Mouse (Mus musculus) limb, embryonic 11.5 days (tissue): ENCODE measurements at regions not wholly inside any gene's neighbourhood (a gene's known extent, or its start where the extent isn't known, plus 50 kb on each side); places are given as distances from the start of the nearest gene placed in this dataset.

Experiments
- ATAC-seq: fragments of 200-750 bp; cut with Nextera tagmentation; 2 replicates; pipeline ENCODE4 v1.8.0; 2017; ENCODE audit warnings: low read depth; ENCODE audit not compliant: insufficient number of reproducible peaks, low FRiP score, low TSS enrichment
- DNase-seq: peaks from one replicate; pipeline ENCODE4 v3.0.0-alpha.2; 2015; ENCODE audit warnings: low spot score
- H3K27ac ChIP-seq: fragments of 300-500 bp; sonication (generic); replicated peaks from 2 replicates; pipeline ENCODE4 v1.5.1; 2014; ENCODE audit warnings: low read depth, mild to moderate bottlenecking, low read length
- H3K27me3 ChIP-seq: fragments of 300-500 bp; sonication (generic); 2 replicates; pipeline ENCODE4 v1.6.1; 2014; ENCODE audit warnings: mild to moderate bottlenecking, low read length, mixed read lengths; ENCODE audit not compliant: control insufficient read depth, insufficient read depth
- H3K36me3 ChIP-seq: fragments of 300-500 bp; sonication (generic); 2 replicates; pipeline ENCODE4 v1.6.1; 2014; ENCODE audit warnings: mild to moderate bottlenecking, low read length, moderate library complexity, mixed read lengths; ENCODE audit not compliant: control insufficient read depth, insufficient read depth
- H3K4me1 ChIP-seq: fragments of 300-500 bp; sonication (generic); 2 replicates; pipeline ENCODE4 v1.6.1; 2014; ENCODE audit warnings: low read length, mixed read lengths; ENCODE audit not compliant: control insufficient read depth, insufficient read depth
- H3K4me2 ChIP-seq: fragments of 300-500 bp; sonication (generic); 2 replicates; pipeline ENCODE4 v1.6.1; 2014; ENCODE audit warnings: low read depth, mild to moderate bottlenecking, moderate library complexity; ENCODE audit not compliant: severe bottlenecking
- H3K4me3 ChIP-seq: fragments of 300-500 bp; sonication (generic); 2 replicates; pipeline ENCODE4 v1.5.1; 2014; ENCODE audit warnings: low read depth, low read length
- H3K9ac ChIP-seq: fragments of 300-500 bp; sonication (generic); 2 replicates; pipeline ENCODE4 v1.6.1; 2014; ENCODE audit warnings: mild to moderate bottlenecking, low read length
- H3K9me3 ChIP-seq: fragments of 300-500 bp; sonication (generic); 2 replicates; pipeline ENCODE4 v1.6.1; 2016; ENCODE audit warnings: low read length; ENCODE audit not compliant: control insufficient read depth
- WGBS: fragments of 180-500 bp; shearing (Covaris S2); extraction: QIAGEN DNeasy Blood & Tissue Kit; methylation state at CpG from one replicate; pipeline ENCODE4 v1.1.7; 2014; 5-methylcytosine and 5-hydroxymethylcytosine counted together

DNA sequence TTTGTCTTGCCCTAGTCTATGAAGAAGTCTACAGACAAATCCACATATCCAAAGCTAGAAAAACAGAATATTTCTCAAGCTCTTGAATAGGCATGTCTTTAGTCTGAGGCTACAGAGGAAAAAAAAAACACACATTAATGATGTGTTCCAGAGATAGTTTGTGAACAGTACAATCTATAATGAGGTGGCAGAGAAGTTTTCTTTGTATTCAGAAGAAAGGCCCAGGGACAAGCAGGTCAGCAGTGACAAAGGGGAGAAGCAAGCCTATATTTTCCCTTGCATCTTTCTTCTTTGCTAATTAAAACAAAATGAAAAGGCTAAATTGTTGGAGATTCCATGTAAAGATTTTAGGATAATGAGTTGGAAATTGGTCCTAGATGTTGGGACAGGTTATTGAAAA lies 414.7 kb downstream of the Tmem161b start:
- no peak overlapping the region for H3K27ac ChIP-seq
- H3K4me3 ChIP-seq: no peak overlapping the region
- DNase-seq (no peak), ATAC-seq (no peak)
- no peak overlapping the region for H3K9ac ChIP-seq
- no peak overlapping the region for H3K4me2 ChIP-seq
- no peaks in the 10 kb centered on the region for H3K36me3 ChIP-seq
- no peaks in the 10 kb centered on the region for H3K27me3 ChIP-seq
- H3K9me3 ChIP-seq: no peaks in the 10 kb centered on the region; the same call in 1 of the 2 replicates
- H3K4me1 ChIP-seq: no peaks in the 10 kb centered on the region

DNA sequence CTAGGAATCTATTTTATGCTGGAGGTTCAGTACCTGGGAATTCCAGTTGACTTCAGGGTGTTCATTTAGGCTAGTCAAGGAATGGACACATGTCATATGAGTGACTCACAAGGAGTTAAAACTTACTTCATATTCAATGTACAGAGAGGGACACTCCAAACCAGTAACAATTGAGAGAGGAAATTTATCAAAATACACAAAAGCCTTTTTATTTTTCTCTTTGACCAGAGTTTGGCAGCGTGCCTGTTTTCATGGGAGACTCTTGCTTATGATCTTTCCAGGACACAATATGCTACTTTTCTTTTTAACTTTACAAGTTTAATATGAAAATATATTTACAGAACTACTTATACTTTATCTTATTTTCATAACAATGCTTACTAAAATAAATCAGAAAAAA lies 415.5 kb downstream of the Tmem161b start:
- Histone ChIP-seq H3K27ac (no peak overlapping the region), H3K27me3 (no peaks in the 10 kb centered on the region), H3K4me2 (no peak overlapping the region), H3K36me3 (no peaks in the 10 kb centered on the region), H3K9me3 (no peaks in the 10 kb centered on the region; the same call in 1 of the 2 replicates), H3K4me3 (no peak overlapping the region), H3K9ac (no peak overlapping the region), H3K4me1 (no peaks in the 10 kb centered on the region)
- ATAC-seq: no peak
- 87% methylated on average over 1 of the region's 1 CpGs for WGBS
- DNase-seq: no peak

DNA sequence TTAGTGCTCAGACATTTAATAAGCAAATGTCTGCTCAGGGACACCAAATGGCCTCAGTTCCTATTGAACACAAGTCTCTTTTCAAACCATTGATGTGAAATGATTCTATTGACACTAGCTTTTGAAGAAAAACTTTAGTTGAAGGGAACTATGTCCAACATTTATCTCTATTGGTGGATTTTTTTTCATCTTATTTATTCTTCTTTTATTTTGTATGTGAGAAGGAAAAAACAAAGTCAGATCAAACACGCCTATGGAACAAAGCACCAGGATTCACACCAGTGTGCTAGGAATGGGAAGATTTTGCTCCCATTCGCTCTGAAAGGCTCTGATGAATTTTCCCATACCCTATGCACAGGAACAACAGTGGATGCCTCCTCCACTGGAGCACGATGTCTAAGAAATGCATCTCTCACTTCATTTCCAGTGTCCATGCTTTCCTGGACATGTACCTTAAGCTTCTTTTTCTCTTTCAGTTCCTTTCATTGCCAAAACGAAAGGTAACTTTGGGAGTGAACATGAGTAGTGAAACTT lies 416.4 kb downstream of the Tmem161b start:
- DNase-seq (no peak), ATAC-seq (no peak)
- no peaks in the 10 kb centered on the region for H3K36me3 ChIP-seq
- no peak overlapping the region for H3K4me2 ChIP-seq
- H3K4me1 ChIP-seq: no peaks in the 10 kb centered on the region
- no peaks in the 10 kb centered on the region for H3K27me3 ChIP-seq
- H3K27ac ChIP-seq: no peak overlapping the region
- WGBS: 70% methylated on average over 4 of the region's 4 CpGs
- H3K9me3 ChIP-seq: no peaks in the 10 kb centered on the region; the same call in 1 of the 2 replicates
- no peak overlapping the region for H3K4me3 ChIP-seq
- H3K9ac ChIP-seq: no peak overlapping the region

DNA sequence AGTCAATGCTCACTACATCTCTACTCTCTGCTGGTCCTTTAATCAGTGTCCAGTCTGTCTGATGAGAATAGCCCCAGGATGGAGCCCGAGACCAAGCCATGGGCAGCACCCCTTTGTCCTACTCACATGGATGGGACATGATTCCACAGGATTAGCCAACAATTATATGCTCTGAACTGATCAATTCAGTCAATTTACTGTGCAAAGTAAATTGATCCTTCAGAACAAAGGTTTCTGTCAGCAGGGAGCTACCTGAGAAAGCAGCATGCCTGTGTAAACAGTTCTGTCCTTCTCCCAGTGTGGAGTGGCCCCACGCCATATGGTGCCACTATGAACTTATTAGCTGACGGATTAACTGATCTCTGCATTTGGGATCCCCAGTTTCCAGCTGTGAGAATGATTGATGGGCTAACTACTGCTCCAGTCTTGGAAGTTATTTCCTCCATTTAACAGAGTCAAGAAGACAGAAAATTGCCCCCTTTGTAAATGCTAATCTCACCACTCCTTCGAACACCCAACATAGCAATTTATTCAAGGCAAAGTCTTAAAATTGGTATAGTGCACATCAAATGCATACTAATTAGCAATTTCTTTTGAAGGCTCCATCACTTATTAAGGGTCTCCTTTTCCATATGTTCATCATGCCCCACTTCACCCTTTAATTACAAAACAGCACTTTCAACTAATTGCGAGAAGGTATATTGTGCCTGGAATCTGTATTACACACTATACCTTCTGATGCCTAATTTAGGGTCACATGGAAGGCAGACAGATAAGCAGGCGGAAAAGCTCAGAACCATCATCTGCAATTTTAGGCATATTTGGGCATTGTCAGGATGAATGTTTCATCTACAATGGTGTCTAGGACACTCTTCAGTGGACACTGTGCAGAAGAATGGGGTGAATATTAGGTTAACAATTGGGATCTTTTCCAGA lies 417.3 kb downstream of the Tmem161b start:
- 26% methylated on average over 6 of the region's 6 CpGs for WGBS
- Histone ChIP-seq H3K9ac (no peak overlapping the region), H3K4me2 (no peak overlapping the region), H3K27me3 (no peaks in the 10 kb centered on the region), H3K36me3 (no peaks in the 10 kb centered on the region), H3K4me1 (no peaks in the 10 kb centered on the region), H3K9me3 (no peaks in the 10 kb centered on the region; the same call in 1 of the 2 replicates), H3K27ac (no peak overlapping the region), H3K4me3 (no peak overlapping the region)
- peak; percentile 49; the same call in 1 of the 2 replicates for ATAC-seq
- no peak for DNase-seq

DNA sequence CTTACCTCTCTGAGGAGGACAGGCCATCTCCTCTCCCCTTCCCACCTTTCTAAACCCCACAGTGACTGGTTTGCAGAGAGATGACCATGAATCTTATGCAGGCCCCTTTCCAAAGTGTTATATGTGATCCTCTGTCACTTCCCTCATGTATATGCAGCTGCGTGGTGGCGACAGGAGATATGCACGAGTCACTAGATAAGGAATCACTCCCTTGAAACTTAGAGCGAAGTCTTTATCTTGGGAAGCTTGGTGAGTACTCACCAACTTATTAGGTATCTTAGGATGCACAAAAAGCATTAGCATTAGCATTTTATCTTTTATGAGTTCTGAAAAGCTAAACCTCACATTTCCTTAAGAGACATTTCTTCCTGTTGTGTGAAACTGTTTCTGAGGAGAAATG lies 421.9 kb downstream of the Tmem161b start:
- no peak overlapping the region for H3K4me2 ChIP-seq
- H3K4me1 ChIP-seq: no peaks in the 10 kb centered on the region
- DNase-seq (no peak), ATAC-seq (no peak)
- H3K27me3 ChIP-seq: no peaks in the 10 kb centered on the region
- no peaks in the 10 kb centered on the region for H3K36me3 ChIP-seq
- H3K9ac ChIP-seq: no peak overlapping the region
- no peak overlapping the region for H3K27ac ChIP-seq
- WGBS: 92% methylated on average over 4 of the region's 4 CpGs
- H3K4me3 ChIP-seq: no peak overlapping the region
- no peaks in the 10 kb centered on the region for H3K9me3 ChIP-seq

DNA sequence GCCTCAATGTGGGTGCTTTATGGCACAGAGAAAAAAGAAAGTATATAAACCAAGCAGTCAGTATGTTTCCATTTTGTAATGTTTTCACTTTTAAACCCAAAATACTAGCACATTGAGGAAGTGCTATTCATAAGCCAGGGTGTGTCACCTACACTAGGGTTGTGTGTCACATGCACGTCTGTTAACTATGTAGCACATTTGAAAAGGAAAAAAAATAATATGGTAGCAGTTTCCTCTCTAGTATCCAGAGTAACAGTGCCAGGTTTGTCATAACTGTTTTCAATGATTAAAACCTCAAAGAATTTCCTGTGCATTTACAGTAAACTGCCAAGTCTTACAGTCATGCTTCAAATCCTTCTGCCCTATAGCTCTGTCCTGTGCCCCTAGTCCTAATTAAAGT lies 424.8 kb downstream of the Tmem161b start:
- no peaks in the 10 kb centered on the region for H3K36me3 ChIP-seq
- no peaks in the 10 kb centered on the region for H3K4me1 ChIP-seq
- H3K9ac ChIP-seq: no peak overlapping the region
- ATAC-seq (no peak), DNase-seq (no peak)
- H3K27ac ChIP-seq: no peak overlapping the region
- H3K4me3 ChIP-seq: no peak overlapping the region
- no peak overlapping the region for H3K4me2 ChIP-seq
- H3K27me3 ChIP-seq: no peaks in the 10 kb centered on the region
- 84% methylated on average over 1 of the region's 1 CpGs for WGBS
- no peaks in the 10 kb centered on the region for H3K9me3 ChIP-seq

DNA sequence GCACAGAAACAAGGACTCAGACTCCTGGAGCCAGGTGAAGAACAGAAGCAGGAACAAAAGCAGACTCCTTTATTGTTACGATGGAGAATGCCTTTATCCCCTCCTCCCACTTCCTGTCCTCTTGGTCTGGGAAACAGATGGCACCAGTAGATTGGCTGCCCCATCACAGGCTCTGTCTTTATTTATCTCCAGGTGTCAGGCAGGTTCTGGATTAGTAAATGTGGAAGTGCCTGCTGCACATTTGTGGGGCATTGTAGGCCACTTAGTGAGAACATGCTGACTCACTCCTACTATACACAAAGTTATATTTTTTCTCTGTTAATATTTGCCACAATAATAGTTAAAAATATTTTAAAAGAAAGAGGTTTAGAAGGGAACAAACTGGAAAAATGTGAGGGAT lies 426.0 kb downstream of the Tmem161b start:
- DNase-seq (no peak), ATAC-seq (no peak)
- Histone ChIP-seq H3K4me1 (no peaks in the 10 kb centered on the region), H3K27me3 (no peaks in the 10 kb centered on the region), H3K9ac (no peak overlapping the region), H3K27ac (no peak overlapping the region), H3K4me2 (no peak overlapping the region), H3K4me3 (no peak overlapping the region), H3K36me3 (no peaks in the 10 kb centered on the region), H3K9me3 (no peaks in the 10 kb centered on the region)
- WGBS: 28% methylated on average over 1 of the region's 1 CpGs

DNA sequence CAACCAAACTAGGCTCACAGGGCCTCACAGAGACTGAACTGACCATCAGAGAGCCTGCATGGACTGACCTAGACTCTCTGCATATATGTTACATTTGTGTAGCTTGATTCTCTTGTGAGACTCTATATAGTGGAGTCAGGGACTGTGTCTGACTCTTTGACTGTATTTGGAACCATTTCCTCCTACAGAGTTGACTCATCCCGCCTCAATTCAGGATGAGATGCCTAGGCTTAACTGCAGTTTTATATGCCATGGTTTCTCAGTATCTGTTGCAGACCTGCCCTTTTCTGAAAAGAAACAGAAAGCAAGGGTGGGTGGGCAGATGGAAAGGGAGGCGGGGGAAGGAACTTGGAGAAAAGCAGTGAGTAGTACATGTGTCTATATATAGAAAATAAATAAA lies 441.9 kb downstream of the Tmem161b start:
- DNase-seq (no peak), ATAC-seq (no peak)
- Histone ChIP-seq H3K4me2 (no peak overlapping the region), H3K9ac (no peak overlapping the region), H3K27me3 (no peaks in the 10 kb centered on the region), H3K27ac (no peak overlapping the region), H3K4me3 (no peak overlapping the region), H3K4me1 (no peaks in the 10 kb centered on the region), H3K36me3 (no peaks in the 10 kb centered on the region), H3K9me3 (no peaks in the 10 kb centered on the region)
- 81% methylated on average over 2 of the region's 2 CpGs for WGBS
